Mouse (Mus musculus) testis, postnatal 14 days (tissue): ENCODE results near the gene Zfp652.

Source experiments
- DNase-seq: peaks from one replicate; pipeline ENCODE4 v3.0.0; 2021; ENCODE audit warnings: low spot score

Zfp652 gene

GRCm38 (mm10) chr11:95809603-95810002 is 97.1 kb downstream of the Zfp652 start:
- DNase-seq: no peak

GRCm38 (mm10) chr11:95810828-95811227 is 98.4 kb downstream of the Zfp652 start:
- no peak for DNase-seq

GRCm38 (mm10) chr11:95811741-95812140 is 99.3 kb downstream of the Zfp652 start:
- DNase-seq: no peak

- DNase-seq: no peak
Measured at GRCm38 (mm10) chr11:95812224-95812623, 99.8 kb downstream of the Zfp652 start.

DNA sequence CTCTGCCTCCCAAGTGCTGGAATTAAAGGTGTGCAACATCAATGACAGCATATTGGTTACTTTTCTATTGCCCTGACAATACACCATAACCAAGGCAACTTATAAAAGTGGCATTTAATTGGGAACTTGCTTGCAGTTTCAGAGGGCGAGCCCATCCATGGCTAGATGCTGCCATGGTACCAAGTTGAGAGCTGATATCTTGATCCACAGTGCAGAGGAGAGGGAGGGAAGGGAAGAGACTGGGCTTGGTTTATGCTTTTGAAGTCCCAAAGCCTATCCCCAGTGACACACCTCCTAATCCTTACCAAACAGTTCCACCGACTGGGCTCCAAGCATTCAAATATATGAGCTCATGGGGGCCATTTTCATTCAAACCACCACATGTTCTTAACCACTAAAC is 101.6 kb downstream of the Zfp652 start:
- DNase-seq: no peak

GRCm38 (mm10) chr11:95814857-95815256 is 102.4 kb downstream of the Zfp652 start:
- DNase-seq: no peak

DNA sequence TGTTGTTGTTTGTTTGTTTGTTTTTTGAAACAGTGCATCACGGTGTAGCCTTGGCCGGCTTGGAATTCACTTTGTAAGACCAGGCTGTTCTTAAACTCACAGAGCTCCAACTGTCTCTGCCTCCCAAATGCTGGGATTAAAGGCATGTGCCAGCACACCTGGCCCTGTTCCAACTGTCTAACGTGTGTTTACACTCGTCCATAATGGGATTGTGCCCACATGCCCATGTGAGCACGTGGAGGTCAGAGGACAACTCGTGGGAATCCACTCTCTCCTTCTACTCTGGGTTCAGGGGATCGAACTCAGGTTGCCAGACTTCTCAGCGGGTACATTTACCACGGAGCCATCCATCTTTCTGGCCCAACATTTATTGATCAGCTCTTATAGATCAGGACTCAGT is 102.9 kb downstream of the Zfp652 start:
- no peak for DNase-seq

GRCm38 (mm10) chr11:95819138-95819537 is 106.7 kb downstream of the Zfp652 start:
- no peak for DNase-seq

- no peak for DNase-seq
Measured at GRCm38 (mm10) chr11:95821511-95821910, 109.0 kb downstream of the Zfp652 start.

DNA sequence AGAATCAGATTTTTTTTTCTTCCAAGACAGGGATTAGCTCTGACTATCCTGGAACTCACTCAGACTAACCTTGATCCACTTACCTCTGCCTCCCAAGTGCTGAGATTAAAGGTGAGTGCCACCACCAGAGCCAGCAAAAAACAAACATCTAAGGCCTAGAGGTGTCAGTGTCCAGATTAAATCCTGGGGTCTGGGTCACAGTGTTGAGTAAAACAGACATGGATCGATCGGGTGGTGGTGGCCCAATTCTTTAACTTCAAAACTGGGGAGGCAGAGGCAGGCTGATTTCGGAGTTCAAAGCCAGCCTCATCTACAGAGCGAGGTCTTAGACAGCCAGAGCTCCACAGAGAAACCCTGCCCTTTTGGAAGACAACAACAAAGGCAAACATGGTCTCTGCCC is 110.0 kb downstream of the Zfp652 start:
- no peak for DNase-seq

- DNase-seq: peak; percentile 92
Measured at GRCm38 (mm10) chr11:95824071-95824876, 111.8 kb downstream of the Zfp652 start, which contains the start of gene Phospho1. Gene Phospho1 (plus strand): TSS chr11:95824499.

DNA sequence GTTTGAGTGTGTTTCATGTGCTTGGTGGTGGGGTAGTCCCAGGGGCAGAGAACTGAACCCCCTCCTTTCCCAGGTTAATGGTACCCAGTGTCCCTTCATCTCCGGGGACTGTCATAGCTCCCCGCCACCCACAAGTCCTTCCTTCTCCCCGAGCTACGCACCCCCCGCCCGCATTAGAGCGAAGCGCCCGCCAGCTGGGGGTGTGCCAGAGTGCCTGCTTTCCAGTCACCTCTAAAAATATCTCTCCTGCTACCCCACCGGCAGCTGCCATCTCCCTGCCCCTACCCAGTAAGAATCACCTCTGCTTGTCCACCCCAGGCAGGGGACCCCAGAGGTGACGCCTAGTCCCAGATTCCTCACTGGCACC is 112.4 kb downstream of the Zfp652 start:
- peak; percentile 49 for DNase-seq

- DNase-seq: no peak
Measured at GRCm38 (mm10) chr11:95825625-95826024, 113.2 kb downstream of the Zfp652 start.

GRCm38 (mm10) chr11:95826317-95827167 is 114.1 kb downstream of the Zfp652 start:
- DNase-seq: no peak

- DNase-seq: no peak
Measured at GRCm38 (mm10) chr11:95827168-95827447, 114.6 kb downstream of the Zfp652 start.

DNA sequence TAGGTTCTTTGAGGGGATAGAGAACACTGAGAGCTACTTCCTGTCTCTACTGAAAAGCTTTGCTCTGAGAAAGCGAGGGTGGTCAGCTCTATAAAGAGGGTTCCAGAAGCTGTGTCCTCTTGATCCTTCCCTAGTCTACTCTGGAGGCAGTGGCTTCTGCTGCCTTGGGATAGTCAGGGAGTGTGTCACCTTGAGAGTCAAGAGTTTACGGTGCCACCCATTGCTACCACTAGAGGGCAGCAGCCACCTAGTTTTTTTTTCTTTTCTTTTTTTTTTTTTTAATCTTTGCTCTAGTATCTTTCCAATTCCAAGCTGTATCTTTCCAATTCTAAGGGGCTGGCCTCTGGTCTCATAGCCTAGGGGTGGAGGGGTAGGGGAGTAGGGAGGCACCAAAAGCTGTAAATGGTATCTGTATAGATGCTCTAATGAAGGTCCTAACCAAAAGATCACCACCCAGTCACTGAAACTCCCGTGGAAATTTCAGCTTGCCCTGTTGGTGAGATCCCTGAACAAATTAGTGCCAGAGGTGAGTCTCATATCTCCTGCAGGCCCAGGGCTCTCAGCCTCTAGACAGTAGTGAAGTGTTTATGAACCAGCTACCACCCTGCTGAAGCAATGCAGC is 115.1 kb downstream of the Zfp652 start:
- DNase-seq: no peak

GRCm38 (mm10) chr11:95828181-95828964 is 115.9 kb downstream of the Zfp652 start:
- DNase-seq: no peak

DNA sequence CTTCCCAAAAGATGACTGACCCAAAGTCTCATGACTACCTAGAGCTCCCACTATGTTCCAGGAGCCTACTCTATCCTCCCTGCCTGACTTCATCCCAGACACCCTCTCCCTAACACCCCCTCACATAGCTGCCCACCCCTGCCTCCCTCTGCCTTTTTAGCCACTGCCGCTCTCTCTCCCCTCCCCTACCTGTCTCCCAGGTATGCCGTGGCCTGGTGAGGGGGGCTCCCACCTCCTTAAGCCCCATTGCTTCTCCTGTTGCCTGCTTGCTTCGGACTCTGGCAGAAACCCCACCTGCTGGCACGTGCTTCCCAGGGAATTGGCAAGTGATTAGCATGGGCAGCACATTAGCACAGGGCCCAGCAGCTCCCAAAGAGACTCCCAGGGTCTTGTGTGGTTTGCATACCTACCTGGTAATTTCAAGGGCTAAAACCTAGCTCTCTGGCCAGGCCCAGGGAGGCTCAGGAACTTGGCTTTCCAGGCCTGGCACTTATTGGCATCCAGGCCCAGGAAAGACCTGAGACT is 117.1 kb downstream of the Zfp652 start:
- DNase-seq: no peak

GRCm38 (mm10) chr11:95830411-95831275 is 118.2 kb downstream of the Zfp652 start:
- no peak for DNase-seq

DNA sequence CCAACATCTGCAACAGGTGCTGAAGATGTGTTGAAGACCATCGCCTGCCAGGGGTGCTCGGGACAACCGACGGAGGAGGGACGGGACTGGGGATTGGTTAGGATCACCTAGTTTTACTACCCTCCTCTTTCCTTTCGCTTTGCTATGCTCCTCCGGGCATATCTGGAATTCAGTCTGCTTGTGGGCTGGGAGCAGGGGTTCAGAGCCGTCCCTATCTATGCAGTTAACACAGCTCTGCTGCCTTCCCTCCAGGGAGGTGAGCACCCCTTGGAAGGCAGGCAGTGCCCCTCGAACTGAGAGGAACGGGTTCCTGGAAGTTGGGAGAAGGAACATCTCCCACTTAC is 118.8 kb downstream of the Zfp652 start:
- no peak for DNase-seq

- no peak for DNase-seq
Measured at GRCm38 (mm10) chr11:95831641-95832040, 119.2 kb downstream of the Zfp652 start.
